Mouse (Mus musculus) forebrain, postnatal 0 days (tissue): ENCODE measurements around the gene Gm49383. TPM values are rescaled to one million over a fixed set of nuclear protein-coding genes. Genes with fewer than 3 reads are reported as not detected.

Experiments
- ATAC-seq: fragments of 200-750 bp; cut with Nextera tagmentation; 2 replicates; pipeline ENCODE4 v1.8.0; 2017; ENCODE audit warnings: mild to moderate bottlenecking, moderate library complexity
- DNase-seq: peaks from one replicate; pipeline ENCODE4 v3.0.0-alpha.2; 2015
- H3K27ac ChIP-seq: fragments of 300-500 bp; sonication (generic); 2 replicates; pipeline ENCODE4 v1.5.1; 2014; ENCODE audit warnings: low read depth, mild to moderate bottlenecking, antibody characterized with exemption, low read length, moderate library complexity, mixed read lengths
- H3K27me3 ChIP-seq: fragments of 300-500 bp; sonication (generic); 2 replicates; pipeline ENCODE4 v1.6.1; 2014; ENCODE audit warnings: mild to moderate bottlenecking, low read length, mixed read lengths; ENCODE audit not compliant: insufficient read depth
- H3K36me3 ChIP-seq: fragments of 300-500 bp; sonication (generic); 2 replicates; pipeline ENCODE4 v1.6.1; 2014; ENCODE audit warnings: mild to moderate bottlenecking, moderate library complexity; ENCODE audit not compliant: insufficient read depth
- H3K4me1 ChIP-seq: fragments of 300-500 bp; sonication (generic); 2 replicates; pipeline ENCODE4 v1.6.1; 2014; ENCODE audit warnings: antibody characterized with exemption; ENCODE audit not compliant: insufficient read depth
- H3K4me2 ChIP-seq: fragments of 300-500 bp; sonication (generic); 2 replicates; pipeline ENCODE4 v1.6.1; 2014; ENCODE audit warnings: low read depth, mild to moderate bottlenecking, moderate library complexity
- H3K4me3 ChIP-seq: fragments of 300-500 bp; sonication (generic); 2 replicates; pipeline ENCODE4 v1.5.1; 2014; ENCODE audit warnings: low read depth, low read length, mixed read lengths
- H3K9ac ChIP-seq: fragments of 300-500 bp; sonication (generic); 2 replicates; pipeline ENCODE4 v1.6.1; 2014; ENCODE audit warnings: mild to moderate bottlenecking
- H3K9me3 ChIP-seq: fragments of 300-500 bp; sonication (generic); 2 replicates; pipeline ENCODE4 v1.6.1; 2016; ENCODE audit warnings: low read length
- CTCF ChIP-seq: sonication (generic); IDR thresholded peaks from 2 replicates; pipeline ENCODE4 v1.5.1; 2016; ENCODE audit warnings: antibody characterized with exemption, control low read depth, low read depth
- WGBS: fragments of 180-500 bp; shearing (Covaris S2); extraction: QIAGEN DNeasy Blood & Tissue Kit; methylation state at CpG from one replicate; pipeline ENCODE4 v1.1.7; 2014; 5-methylcytosine and 5-hydroxymethylcytosine counted together
- microRNA-seq, 2 experiments: library from miRNA; unstranded; fragments of <30 nt; microRNA quantifications; one replicate each; pipeline ENCODE4; 2016
- polyA plus RNA-seq: library from polyadenylated mRNA; unstranded; fragments of >200 nt; fragmentation: Nextera tagmentation; extraction: Ambion mirVana; gene quantifications from 2 replicates; pipeline ENCODE4 v1.2.1, GENCODE M21; 2015
- total RNA-seq: library from RNA; depleted of rRNA; stranded (reverse); fragments of >200 nt; gene quantifications from 2 replicates; pipeline ENCODE4 v1.2.3, GENCODE M21; 2014; rRNA removed

Gm49383 gene
- total and polyA plus RNA-seq, 2 experiments from 2014 or later: 5.7 to 8.8 TPM

- H3K9me3 ChIP-seq: no peaks in the 10 kb centered on the region
- WGBS: 89% methylated on average over 4 of the region's 4 CpGs
- no peaks in the 10 kb centered on the region for H3K27me3 ChIP-seq
- no peak overlapping the region for H3K4me3 ChIP-seq
- no peak for DNase-seq
- H3K27ac ChIP-seq: no peak overlapping the region
- no peak overlapping the region for H3K4me2 ChIP-seq
- H3K4me1 ChIP-seq: peaks cover 5% of the 10 kb centered on the region; the same call in 1 of the 2 replicates
- ATAC-seq: no peak
- no peak overlapping the region for H3K9ac ChIP-seq
- no peak for TF ChIP-seq CTCF
- peaks cover 14% of the 10 kb centered on the region; the same call in 1 of the 2 replicates for H3K36me3 ChIP-seq
These were observed 40.5 kb downstream of the Gm49383 start for GRCm38 (mm10) chr12:69156436-69156835.

DNA sequence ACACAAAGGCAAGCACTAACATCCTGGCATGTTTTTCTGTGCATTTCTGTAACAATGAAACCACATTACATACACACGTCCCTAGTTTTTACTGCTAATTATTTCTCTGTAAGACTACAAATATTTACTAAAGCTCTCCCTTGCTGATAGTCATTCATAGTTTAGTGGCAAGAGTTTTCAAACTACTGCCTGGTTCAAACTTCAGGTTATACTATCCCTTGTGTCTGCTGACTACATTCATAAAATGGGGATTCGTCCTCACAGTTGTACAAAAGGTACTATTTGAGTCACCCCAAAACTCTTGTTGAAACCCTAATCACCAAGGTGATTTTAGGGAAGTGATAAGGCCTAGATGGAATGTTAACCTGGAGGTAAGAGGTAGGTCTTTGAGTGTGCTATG, 41.0 kb downstream of the Gm49383 start:
- Histone ChIP-seq H3K27ac (no peak overlapping the region), H3K36me3 (peaks cover 14% of the 10 kb centered on the region; the same call in 1 of the 2 replicates), H3K4me1 (peaks cover 5% of the 10 kb centered on the region; the same call in 1 of the 2 replicates), H3K4me2 (no peak overlapping the region), H3K4me3 (no peak overlapping the region), H3K9ac (no peak overlapping the region), H3K9me3 (no peaks in the 10 kb centered on the region), H3K27me3 (no peaks in the 10 kb centered on the region)
- WGBS: 80% methylated on average over 2 of the region's 2 CpGs
- no peak for ATAC-seq
- TF ChIP-seq CTCF: no peak
- no peak for DNase-seq

- no peak overlapping the region for H3K4me3 ChIP-seq
- no peaks in the 10 kb centered on the region for H3K27me3 ChIP-seq
- H3K9me3 ChIP-seq: no peaks in the 10 kb centered on the region
- no peak overlapping the region for H3K9ac ChIP-seq
- no peaks in the 10 kb centered on the region for H3K36me3 ChIP-seq
- H3K4me1 ChIP-seq: no peaks in the 10 kb centered on the region
- ATAC-seq: no peak
- no peak for TF ChIP-seq CTCF
- whole genome bisulfite sequencing: 88% methylated on average over 13 of the region's 13 CpGs
- H3K27ac ChIP-seq: no peak overlapping the region
- no peak overlapping the region for H3K4me2 ChIP-seq
- no peak for DNase-seq
These were observed 46.9 kb downstream of the Gm49383 start for GRCm38 (mm10) chr12:69150049-69150448.

- H3K36me3 ChIP-seq: no peaks in the 10 kb centered on the region
These were observed 49.7 kb downstream of the Gm49383 start for GRCm38 (mm10) chr12:69147166-69147735.

DNA sequence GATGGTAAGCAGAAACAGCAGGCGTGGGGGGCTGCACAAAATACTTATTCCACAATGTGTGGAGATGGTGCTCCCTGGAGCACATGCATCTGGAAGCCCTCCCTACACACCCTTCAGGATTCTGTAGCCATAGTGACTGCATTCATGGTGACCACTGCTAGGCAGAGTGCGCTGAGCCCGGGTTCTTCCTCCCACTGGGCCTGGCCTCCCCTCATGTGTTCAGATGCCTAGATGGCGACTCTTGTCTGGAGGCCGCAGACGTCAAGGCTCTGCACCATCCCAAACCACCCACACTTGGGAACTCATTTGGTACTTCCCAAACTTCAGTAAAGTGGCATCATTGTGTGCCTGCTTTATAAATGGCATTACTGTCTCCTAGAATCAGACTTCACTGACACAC, 53.4 kb downstream of the Gm49383 start:
- no peak overlapping the region for H3K9ac ChIP-seq
- H3K27me3 ChIP-seq: no peaks in the 10 kb centered on the region
- no peaks in the 10 kb centered on the region for H3K4me1 ChIP-seq
- no peaks in the 10 kb centered on the region for H3K9me3 ChIP-seq
- H3K4me2 ChIP-seq: no peak overlapping the region
- no peak for TF ChIP-seq CTCF
- H3K27ac ChIP-seq: no peak overlapping the region
- H3K4me3 ChIP-seq: no peak overlapping the region
- WGBS: 73% methylated on average over 6 of the region's 6 CpGs
- ATAC-seq (no peak), DNase-seq (no peak)
- H3K36me3 ChIP-seq: no peaks in the 10 kb centered on the region

More at GRCm38 (mm10) chr12:69147166-69147735, 49.7 kb downstream of the Gm49383 start:
- TF ChIP-seq CTCF: no peak
- Histone ChIP-seq H3K4me1 (no peaks in the 10 kb centered on the region), H3K27ac (no peak overlapping the region), H3K9ac (no peak overlapping the region), H3K27me3 (no peaks in the 10 kb centered on the region), H3K4me2 (no peak overlapping the region), H3K9me3 (no peaks in the 10 kb centered on the region), H3K4me3 (no peak overlapping the region)
- 99% methylated on average over 5 of the region's 5 CpGs for WGBS
- DNase-seq: no peak
- ATAC-seq: no peak

- H3K9me3 ChIP-seq: no peaks in the 10 kb centered on the region
- H3K4me3 ChIP-seq: no peak overlapping the region
- H3K27me3 ChIP-seq: no peaks in the 10 kb centered on the region
- H3K36me3 ChIP-seq: no peaks in the 10 kb centered on the region
- WGBS: 96% methylated on average over 7 of the region's 7 CpGs
- H3K4me2 ChIP-seq: no peak overlapping the region
- ATAC-seq (no peak), DNase-seq (no peak)
- no peak overlapping the region for H3K27ac ChIP-seq
- no peaks in the 10 kb centered on the region for H3K4me1 ChIP-seq
- H3K9ac ChIP-seq: no peak overlapping the region
- TF ChIP-seq CTCF: no peak
These were observed 57.1 kb downstream of the Gm49383 start for GRCm38 (mm10) chr12:69139841-69140240.

- Histone ChIP-seq H3K4me3 (no peak overlapping the region), H3K9ac (no peak overlapping the region), H3K27me3 (no peaks in the 10 kb centered on the region), H3K36me3 (no peaks in the 10 kb centered on the region), H3K4me1 (no peaks in the 10 kb centered on the region), H3K4me2 (no peak overlapping the region), H3K9me3 (no peaks in the 10 kb centered on the region), H3K27ac (no peak overlapping the region)
- 87% methylated on average over 3 of the region's 3 CpGs for WGBS
- DNase-seq (peak; percentile 42), ATAC-seq (peak; percentile 56; the same call in 1 of the 2 replicates)
- TF ChIP-seq CTCF: peak; percentile 55
These were observed 57.7 kb downstream of the Gm49383 start for GRCm38 (mm10) chr12:69139201-69139600.

Small RNAs within 50 kb of the gene (microRNA-seq; reads per million reads assigned to microRNA genes)
- gene Gm47287: 0 reads per million in 2 experiments
- 0.77 to 1.3 reads per million in 2 experiments for gene Gm47295

Other genes starting within 250 kb of the Gm49383 start
- 333 and 593 TPM in 2 replicates for gene Rps29, start 37.9 kb downstream of the Gm49383 start, total RNA-seq
- gene Rps29, start 37.9 kb downstream of the Gm49383 start, polyA plus RNA-seq: 1,372 and 1,968 TPM in 2 replicates
- gene Lrr1, start 28.3 kb downstream of the Gm49383 start, total RNA-seq: 0.71 and 0.85 TPM in 2 replicates
- gene Lrr1, start 28.3 kb downstream of the Gm49383 start, polyA plus RNA-seq: 2.3 and 3.6 TPM in 2 replicates
- gene Rpl36al, start 13.0 kb downstream of the Gm49383 start, total RNA-seq: 194 and 311 TPM in 2 replicates
- gene Rpl36al, start 13.0 kb downstream of the Gm49383 start, polyA plus RNA-seq: 396 and 530 TPM in 2 replicates
- gene Mgat2, start 12.9 kb downstream of the Gm49383 start, total RNA-seq: 61.7 and 66.6 TPM in 2 replicates
- gene Mgat2, start 12.9 kb downstream of the Gm49383 start, polyA plus RNA-seq: 49.1 and 50.5 TPM in 2 replicates
- gene Dnaaf2, start 1.3 kb upstream of the Gm49383 start, total RNA-seq: 6.7 and 6.8 TPM in 2 replicates
- gene Dnaaf2, start 1.3 kb upstream of the Gm49383 start, polyA plus RNA-seq: 8.4 and 9.4 TPM in 2 replicates
- 0.52 and 5.1 TPM in 2 replicates for gene Gm49384, start 7.2 kb upstream of the Gm49383 start, total RNA-seq
- 6.7 and 7.8 TPM in 2 replicates for gene Gm49384, start 7.2 kb upstream of the Gm49383 start, polyA plus RNA-seq
- 3.8 and 5.0 TPM in 2 replicates for gene Pole2, start 31.1 kb upstream of the Gm49383 start, total RNA-seq
- 2.1 and 2.6 TPM in 2 replicates for gene Pole2, start 31.1 kb upstream of the Gm49383 start, polyA plus RNA-seq
- 11.2 and 12.8 TPM in 2 replicates for gene Klhdc1, start 44.1 kb upstream of the Gm49383 start, total RNA-seq
- 22.0 and 23.7 TPM in 2 replicates for gene Klhdc1, start 44.1 kb upstream of the Gm49383 start, polyA plus RNA-seq
- 330 and 340 TPM in 2 replicates for gene Klhdc2, start 99.6 kb upstream of the Gm49383 start, total RNA-seq
- gene Klhdc2, start 99.6 kb upstream of the Gm49383 start, polyA plus RNA-seq: 260 and 264 TPM in 2 replicates
- gene Nemf, start 160.1 kb upstream of the Gm49383 start, total RNA-seq: 44.4 and 47.7 TPM in 2 replicates
- gene Nemf, start 160.1 kb upstream of the Gm49383 start, polyA plus RNA-seq: 47.6 and 64.7 TPM in 2 replicates
- gene Arf6, start 175.0 kb upstream of the Gm49383 start, total RNA-seq: 108 and 110 TPM in 2 replicates
- 52.9 and 56.3 TPM in 2 replicates for gene Arf6, start 175.0 kb upstream of the Gm49383 start, polyA plus RNA-seq
- gene Gm9887, start 175.4 kb upstream of the Gm49383 start, total RNA-seq: 1.6 and 1.8 TPM in 2 replicates
- 1.1 and 1.8 TPM in 2 replicates for gene Gm9887, start 175.4 kb upstream of the Gm49383 start, polyA plus RNA-seq